Mouse (Mus musculus) spleen, adult 18-20 months (tissue): ENCODE measurements around the gene Ybey.

Experiments
- DNase-seq, 2 experiments: peaks; one replicate each; pipeline ENCODE4 v3.0.0; 2022; ENCODE audit warnings: mixed read lengths in 2 of 2

The Ybey gene

GRCm38 (mm10) chr10:76442178-76443088 is 26.5 kb downstream of the Ybey start, which contains the start of gene Pcnt:
Pcnt (minus strand) TSS chr10:76442786.
- DNase-seq: peak; percentile 92 to 95

- no peak for DNase-seq
These were observed 28.6 kb downstream of the Ybey start, which contains the start of gene AC141477.1 for GRCm38 (mm10) chr10:76440281-76440680. AC141477.1 (minus strand) TSS chr10:76440444.

GRCm38 (mm10) chr10:76439107-76439890 is 29.6 kb downstream of the Ybey start:
- DNase-seq: no peak

GRCm38 (mm10) chr10:76433925-76434324 is 35.0 kb downstream of the Ybey start:
- no peak for DNase-seq

- DNase-seq: no peak
These were observed 43.2 kb downstream of the Ybey start for GRCm38 (mm10) chr10:76425674-76426073.

GRCm38 (mm10) chr10:76416811-76417210 is 52.1 kb downstream of the Ybey start:
- DNase-seq: no peak
